Mouse (Mus musculus) ES-E14 (cell line): ENCODE data around the gene Actr3.

Experiments used
- CHD2 ChIP-seq: IDR thresholded peaks from 2 replicates; pipeline ENCODE4 v1.6.1; 2014; ENCODE audit warnings: mild to moderate bottlenecking, low read depth, low read length, inconsistent platforms
- MAFK ChIP-seq: IDR thresholded peaks from 2 replicates; pipeline ENCODE4 v1.6.1; 2014; ENCODE audit warnings: mild to moderate bottlenecking, low read depth, low read length, inconsistent platforms; ENCODE audit not compliant: insufficient read depth
- ZC3H11A ChIP-seq: IDR thresholded peaks from 2 replicates; pipeline ENCODE4 v1.6.1; 2012; ENCODE audit warnings: low read depth, mild to moderate bottlenecking, inconsistent platforms, low read length, borderline replicate concordance
- ZNF384 ChIP-seq: IDR thresholded peaks from 2 replicates; pipeline ENCODE4 v1.6.1; 2012; ENCODE audit warnings: low read depth, low read length, inconsistent platforms

DNA sequence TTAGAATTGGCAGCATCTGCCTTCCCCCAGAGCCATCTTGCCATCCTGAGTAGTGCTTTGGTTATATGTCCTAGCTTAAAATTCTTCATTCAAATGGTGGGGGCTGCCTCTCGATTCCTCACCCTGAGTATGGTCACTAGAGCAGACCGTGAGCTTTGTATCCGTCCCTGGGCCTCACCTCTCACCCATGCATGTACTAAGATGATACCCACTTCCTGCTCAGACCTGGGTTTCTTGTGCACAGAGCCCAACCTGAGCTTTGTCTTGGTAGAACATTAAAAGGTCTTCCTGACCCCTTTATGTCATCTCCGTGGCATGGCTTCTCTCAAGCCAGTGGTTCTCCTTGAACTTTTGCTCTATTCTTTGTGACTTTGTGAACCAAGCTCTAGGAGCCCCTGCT lies 28.5 kb upstream of the Actr3 start:
- TF ChIP-seq CHD2 (no peak), ZC3H11A (no peak), MAFK (no peak), ZNF384 (no peak)
